Mouse (Mus musculus) bone marrow macrophage, adult 2 months (primary cell): ENCODE data around the gene Tnni1.

Experiments used
- CTCF ChIP-seq: IDR thresholded peaks from 2 replicates; pipeline ENCODE4 v1.5.1; 2012; ENCODE audit warnings: low read depth, mild to moderate bottlenecking, low read length, moderate library complexity
- POLR2A ChIP-seq: IDR thresholded peaks from 2 replicates; pipeline ENCODE4 v1.6.1; 2012; ENCODE audit warnings: mild to moderate bottlenecking, low read depth, low read length, borderline replicate concordance

DNA sequence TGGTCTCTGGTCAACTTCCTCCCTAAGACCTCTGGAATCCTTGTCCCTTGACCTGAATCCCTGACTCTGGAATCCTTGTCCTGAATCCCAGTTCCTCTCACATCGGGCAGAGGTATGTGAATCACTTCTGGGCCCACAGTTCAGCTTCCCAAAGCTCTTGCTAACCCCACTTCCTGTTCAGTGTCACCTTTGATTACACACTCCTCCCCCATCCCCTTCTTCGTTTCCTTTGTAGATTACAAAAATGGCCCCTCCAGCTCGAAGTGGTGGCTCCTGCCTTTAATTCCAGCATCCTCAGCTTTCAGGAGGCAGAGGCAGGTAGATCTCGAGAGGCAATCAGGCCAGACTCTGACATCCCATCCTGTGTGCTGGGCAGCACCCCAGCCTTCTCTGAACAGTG, 38.4 kb downstream of the Tnni1 start:
- no peak for TF ChIP-seq CTCF
- TF ChIP-seq POLR2A = no peak
